Mouse (Mus musculus) neural tube, embryonic 11.5 days (tissue): ENCODE data around the gene Clcc1. TPM values are rescaled to one million over a fixed set of nuclear protein-coding genes. Genes with fewer than 3 reads are reported as not detected.

Experiments
- ATAC-seq: fragments of 200-750 bp; cut with Nextera tagmentation; 2 replicates; pipeline ENCODE4 v1.8.0; 2017; ENCODE audit warnings: moderate number of reproducible peaks, mild to moderate bottlenecking, moderate TSS enrichment, moderate library complexity; ENCODE audit not compliant: insufficient read depth, low FRiP score, low TSS enrichment
- DNase-seq: peaks from one replicate; pipeline ENCODE4 v3.0.0-alpha.2; 2015; ENCODE audit warnings: low spot score
- H3K27ac ChIP-seq: fragments of 300-500 bp; sonication (generic); 2 replicates; pipeline ENCODE4 v1.5.1; 2014; ENCODE audit warnings: low read depth, mild to moderate bottlenecking, low read length
- H3K27me3 ChIP-seq: fragments of 300-500 bp; sonication (generic); 2 replicates; pipeline ENCODE4 v1.6.1; 2014; ENCODE audit warnings: mild to moderate bottlenecking, low read length, mixed read lengths; ENCODE audit not compliant: control insufficient read depth, insufficient read depth
- H3K36me3 ChIP-seq: fragments of 300-500 bp; sonication (generic); 2 replicates; pipeline ENCODE4 v1.6.1; 2014; ENCODE audit warnings: mild to moderate bottlenecking, low read length, moderate library complexity, mixed read lengths; ENCODE audit not compliant: control insufficient read depth, insufficient read depth
- H3K4me1 ChIP-seq: fragments of 300-500 bp; sonication (generic); 2 replicates; pipeline ENCODE4 v1.6.1; 2014; ENCODE audit warnings: low read length, mixed read lengths; ENCODE audit not compliant: control insufficient read depth, insufficient read depth
- H3K4me2 ChIP-seq: fragments of 300-500 bp; sonication (generic); 2 replicates; pipeline ENCODE4 v1.6.1; 2014; ENCODE audit warnings: low read depth, mild to moderate bottlenecking, moderate library complexity
- H3K4me3 ChIP-seq: fragments of 300-500 bp; sonication (generic); 2 replicates; pipeline ENCODE4 v1.5.1; 2014; ENCODE audit warnings: low read depth, low read length
- H3K9ac ChIP-seq: fragments of 300-500 bp; sonication (generic); 2 replicates; pipeline ENCODE4 v1.6.1; 2014; ENCODE audit warnings: mild to moderate bottlenecking, low read length
- H3K9me3 ChIP-seq: fragments of 300-500 bp; sonication (generic); 2 replicates; pipeline ENCODE4 v1.6.1; 2016; ENCODE audit warnings: low read length; ENCODE audit not compliant: control insufficient read depth
- WGBS: fragments of 180-500 bp; shearing (Covaris S2); extraction: QIAGEN DNeasy Blood & Tissue Kit; methylation state at CpG from one replicate; pipeline ENCODE4 v1.1.7; 2014; 5-methylcytosine and 5-hydroxymethylcytosine counted together
- polyA plus RNA-seq: library from polyadenylated mRNA; unstranded; fragments of >200 nt; fragmentation: Nextera tagmentation; extraction: Ambion mirVana; gene quantifications from 2 replicates; pipeline ENCODE4 v1.2.1, GENCODE M21; 2014

Clcc1 gene
- polyA plus RNA-seq, 1 experiment from 2014 or later = 49.2 TPM

DNA sequence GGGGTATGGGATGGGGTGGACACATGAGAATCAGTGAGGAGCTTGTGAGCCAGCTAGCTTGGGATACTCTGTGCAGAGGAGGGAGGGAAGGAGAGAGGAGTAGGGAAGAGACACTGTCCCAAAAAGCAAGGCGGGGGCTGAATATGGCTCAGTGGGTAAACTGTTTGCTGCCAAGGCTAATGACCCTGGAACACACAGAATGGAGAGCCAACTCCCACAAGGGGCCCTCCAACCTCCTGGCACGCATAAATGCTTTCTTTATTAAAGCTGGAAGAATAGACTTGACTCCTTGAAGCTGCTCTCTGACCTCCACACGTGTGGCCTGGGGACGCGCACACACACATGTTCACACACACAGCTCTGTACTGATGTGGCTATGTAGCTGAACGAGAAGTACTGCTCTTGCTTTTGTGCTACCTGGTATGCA lies 35.3 kb downstream of the Clcc1 start:
- DNase-seq (no peak), ATAC-seq (no peak)
- H3K27me3 ChIP-seq = no peaks in the 10 kb centered on the region
- H3K4me1 ChIP-seq = no peaks in the 10 kb centered on the region
- H3K9ac ChIP-seq = no peak overlapping the region
- WGBS = 84% methylated on average over 6 of the region's 6 CpGs
- H3K9me3 ChIP-seq = no peaks in the 10 kb centered on the region
- H3K27ac ChIP-seq = no peak overlapping the region
- H3K36me3 ChIP-seq = peaks cover 10% of the 10 kb centered on the region
- no peak overlapping the region for H3K4me3 ChIP-seq
- H3K4me2 ChIP-seq = no peak overlapping the region

DNA sequence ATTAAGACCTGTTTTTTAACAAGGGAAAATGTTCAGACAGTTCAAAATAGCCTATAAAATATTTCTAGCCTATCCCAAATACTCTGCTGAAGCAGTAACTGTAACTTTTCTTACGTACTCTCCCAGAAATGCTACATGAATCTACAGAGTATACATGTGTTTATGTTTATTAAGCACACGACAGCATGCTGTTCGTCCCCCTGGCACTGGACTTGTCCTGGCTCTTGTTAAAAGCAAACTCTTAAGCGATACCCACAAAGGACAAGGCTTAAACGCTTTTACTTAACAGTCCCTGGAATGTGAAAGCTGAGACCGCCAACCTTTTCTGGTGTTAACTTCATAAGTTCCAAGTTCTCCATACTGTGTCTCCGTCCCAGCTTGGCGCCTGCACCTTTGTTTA lies 35.7 kb downstream of the Clcc1 start:
- H3K9me3 ChIP-seq = no peaks in the 10 kb centered on the region
- DNase-seq (no peak), ATAC-seq (no peak)
- H3K27me3 ChIP-seq = no peaks in the 10 kb centered on the region
- H3K4me2 ChIP-seq = no peak overlapping the region
- no peaks in the 10 kb centered on the region for H3K4me1 ChIP-seq
- 93% methylated on average over 8 of the region's 8 CpGs for WGBS
- no peak overlapping the region for H3K27ac ChIP-seq
- H3K4me3 ChIP-seq = no peak overlapping the region
- H3K36me3 ChIP-seq = peaks cover 10% of the 10 kb centered on the region
- H3K9ac ChIP-seq = no peak overlapping the region

DNA sequence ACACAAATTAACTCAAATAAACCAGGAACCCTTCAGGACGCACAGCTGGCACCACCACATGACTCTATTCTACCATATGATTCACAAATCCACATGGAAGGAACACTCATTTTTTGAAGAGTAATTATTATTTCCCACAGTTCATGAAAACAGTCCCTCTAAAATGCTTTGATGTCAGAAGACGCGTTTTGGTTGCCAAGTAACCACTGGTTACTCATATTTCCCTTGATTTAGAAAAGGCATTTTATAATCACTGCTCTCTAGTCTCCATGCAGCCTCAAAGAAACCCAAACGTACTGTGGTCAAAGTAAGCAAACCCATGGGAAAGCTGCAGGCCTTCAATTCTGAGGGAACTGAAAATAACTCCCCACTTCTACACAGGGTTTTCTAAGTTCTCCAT lies 36.3 kb downstream of the Clcc1 start:
- H3K9ac ChIP-seq = no peak overlapping the region
- WGBS = 91% methylated on average over 4 of the region's 4 CpGs
- no peak overlapping the region for H3K27ac ChIP-seq
- H3K4me2 ChIP-seq = no peak overlapping the region
- ATAC-seq (no peak), DNase-seq (no peak)
- H3K4me1 ChIP-seq = no peaks in the 10 kb centered on the region
- no peaks in the 10 kb centered on the region for H3K27me3 ChIP-seq
- H3K9me3 ChIP-seq = no peaks in the 10 kb centered on the region
- peaks cover 10% of the 10 kb centered on the region for H3K36me3 ChIP-seq
- no peak overlapping the region for H3K4me3 ChIP-seq

DNA sequence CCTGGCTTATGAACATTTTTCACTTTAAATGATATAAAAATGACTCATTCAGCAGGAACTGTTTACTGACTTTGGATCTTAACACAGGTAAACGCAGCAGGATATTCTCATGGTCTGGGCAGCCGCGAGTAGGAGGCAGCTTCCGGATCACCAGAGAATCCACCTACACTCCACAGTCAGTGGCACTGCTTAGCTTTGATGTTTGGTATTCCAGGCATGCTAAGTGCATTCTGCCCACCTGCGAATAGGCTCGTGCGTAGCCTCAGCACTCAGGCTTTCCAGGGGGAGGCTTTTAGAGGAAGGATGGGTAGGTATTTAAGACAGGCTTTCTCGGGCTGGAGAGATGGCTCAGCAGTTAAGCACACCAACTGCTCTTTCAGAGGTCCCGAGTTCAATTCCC lies 40.6 kb downstream of the Clcc1 start:
- H3K9me3 ChIP-seq = no peaks in the 10 kb centered on the region
- H3K27me3 ChIP-seq = no peaks in the 10 kb centered on the region
- no peak overlapping the region for H3K4me3 ChIP-seq
- no peaks in the 10 kb centered on the region for H3K4me1 ChIP-seq
- ATAC-seq (no peak), DNase-seq (no peak)
- no peak overlapping the region for H3K9ac ChIP-seq
- 91% methylated on average over 9 of the region's 9 CpGs for WGBS
- H3K4me2 ChIP-seq = no peak overlapping the region
- no peak overlapping the region for H3K27ac ChIP-seq
- H3K36me3 ChIP-seq = peaks cover 11% of the 10 kb centered on the region

DNA sequence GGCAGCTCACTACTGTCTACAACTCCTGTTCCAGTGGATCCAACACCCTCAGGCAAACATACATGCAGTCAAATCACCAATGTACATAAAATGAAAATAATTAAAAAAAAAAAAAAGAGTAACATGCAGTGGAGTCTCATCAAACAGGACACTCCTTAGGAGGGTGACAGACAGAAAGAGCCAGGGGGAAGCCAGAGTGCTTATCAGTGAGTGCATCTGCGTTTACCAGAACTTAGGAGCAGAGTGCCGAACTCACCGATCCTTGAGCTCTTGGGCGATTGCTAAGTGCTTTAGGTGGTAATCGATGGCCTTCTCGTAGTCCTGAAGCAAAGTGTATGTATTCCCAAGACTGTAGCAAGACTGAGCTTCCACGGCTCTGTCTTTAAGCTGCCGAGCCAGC lies 44.9 kb downstream of the Clcc1 start:
- no peaks in the 10 kb centered on the region for H3K4me1 ChIP-seq
- H3K9me3 ChIP-seq = no peaks in the 10 kb centered on the region
- H3K4me2 ChIP-seq = no peak overlapping the region
- H3K27me3 ChIP-seq = no peaks in the 10 kb centered on the region
- DNase-seq (no peak), ATAC-seq (no peak)
- WGBS = 95% methylated on average over 8 of the region's 8 CpGs
- no peak overlapping the region for H3K9ac ChIP-seq
- peaks cover 8% of the 10 kb centered on the region for H3K36me3 ChIP-seq
- H3K27ac ChIP-seq = no peak overlapping the region
- H3K4me3 ChIP-seq = no peak overlapping the region

DNA sequence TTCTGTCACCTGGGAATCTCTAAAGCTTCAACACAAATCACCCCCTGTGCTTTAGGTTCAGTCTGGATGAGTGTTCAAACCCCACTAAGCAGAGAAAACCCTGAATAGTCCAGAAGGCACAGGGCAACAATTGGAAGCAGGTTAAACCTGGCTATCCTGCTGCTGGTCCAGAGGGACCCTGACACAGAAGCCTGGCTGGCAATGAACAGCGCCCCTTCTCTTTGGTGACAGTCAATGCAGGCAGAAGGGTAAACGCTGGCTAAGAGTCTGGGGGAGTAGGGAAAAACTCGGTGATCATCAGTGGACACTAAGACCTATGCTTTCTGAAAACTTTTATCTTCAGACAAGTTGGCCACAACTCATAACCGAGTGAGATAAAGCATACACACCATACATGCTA lies 46.1 kb downstream of the Clcc1 start:
- no peak overlapping the region for H3K9ac ChIP-seq

DNA sequence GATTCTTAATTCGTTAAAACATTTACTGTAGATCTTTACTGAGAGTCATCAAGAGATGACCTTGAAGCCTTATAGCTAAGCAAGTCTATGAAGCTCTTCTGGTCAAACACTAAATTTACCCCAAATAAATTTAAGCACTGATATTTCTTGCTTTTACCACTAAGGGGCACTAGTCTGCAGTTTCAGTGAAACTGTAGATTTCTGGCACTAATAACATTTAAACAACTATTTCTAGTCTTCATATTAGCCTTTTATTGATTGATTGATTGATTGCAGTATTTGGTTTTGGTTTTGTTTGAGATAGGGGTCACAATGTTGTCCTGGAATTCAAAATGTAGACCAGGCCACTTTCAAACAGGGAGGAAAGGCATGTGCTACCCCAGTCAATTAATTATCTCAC lies 47.5 kb downstream of the Clcc1 start:
- Histone ChIP-seq H3K27me3 (no peaks in the 10 kb centered on the region), H3K9ac (no peak overlapping the region), H3K36me3 (peaks cover 3% of the 10 kb centered on the region; the same call in 1 of the 2 replicates), H3K9me3 (no peaks in the 10 kb centered on the region), H3K27ac (no peak overlapping the region), H3K4me1 (no peaks in the 10 kb centered on the region), H3K4me2 (no peak overlapping the region), H3K4me3 (no peak overlapping the region)
- DNase-seq = no peak
- no peak for ATAC-seq
- 82% methylated on average over 1 of the region's 1 CpGs for WGBS

More for the DNA sequence above, 46.1 kb downstream of the Clcc1 start:
- 92% methylated on average over 4 of the region's 4 CpGs for WGBS
- Histone ChIP-seq H3K4me3 (no peak overlapping the region), H3K4me1 (no peaks in the 10 kb centered on the region), H3K27ac (no peak overlapping the region), H3K4me2 (no peak overlapping the region), H3K36me3 (peaks cover 8% of the 10 kb centered on the region), H3K27me3 (no peaks in the 10 kb centered on the region), H3K9me3 (no peaks in the 10 kb centered on the region)
- ATAC-seq (no peak), DNase-seq (no peak)

DNA sequence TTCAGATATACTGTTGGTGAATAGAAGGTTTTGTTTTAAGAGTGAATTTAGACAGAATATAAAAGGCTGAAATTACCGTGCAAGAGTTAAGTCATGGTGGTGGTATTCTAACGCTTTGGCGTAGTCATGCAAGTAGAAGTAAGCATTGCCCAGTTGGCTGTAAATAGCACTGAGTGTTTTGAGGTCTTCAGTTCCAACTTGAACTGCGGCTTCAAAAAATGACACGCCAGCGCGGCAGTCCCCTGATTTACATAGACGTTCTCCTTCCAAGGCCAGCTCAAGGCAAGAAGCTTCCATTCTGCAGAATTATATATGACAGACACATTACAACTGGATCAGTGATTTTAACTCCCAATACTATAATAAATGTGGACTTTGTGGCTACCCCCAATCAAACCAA lies 49.1 kb downstream of the Clcc1 start:
- Histone ChIP-seq H3K4me2 (no peak overlapping the region), H3K4me1 (no peaks in the 10 kb centered on the region), H3K27me3 (no peaks in the 10 kb centered on the region), H3K27ac (no peak overlapping the region), H3K36me3 (peaks cover 5% of the 10 kb centered on the region; the same call in 1 of the 2 replicates), H3K9ac (no peak overlapping the region), H3K9me3 (no peaks in the 10 kb centered on the region), H3K4me3 (no peak overlapping the region)
- WGBS = 95% methylated on average over 8 of the region's 8 CpGs
- ATAC-seq (no peak), DNase-seq (no peak)

DNA sequence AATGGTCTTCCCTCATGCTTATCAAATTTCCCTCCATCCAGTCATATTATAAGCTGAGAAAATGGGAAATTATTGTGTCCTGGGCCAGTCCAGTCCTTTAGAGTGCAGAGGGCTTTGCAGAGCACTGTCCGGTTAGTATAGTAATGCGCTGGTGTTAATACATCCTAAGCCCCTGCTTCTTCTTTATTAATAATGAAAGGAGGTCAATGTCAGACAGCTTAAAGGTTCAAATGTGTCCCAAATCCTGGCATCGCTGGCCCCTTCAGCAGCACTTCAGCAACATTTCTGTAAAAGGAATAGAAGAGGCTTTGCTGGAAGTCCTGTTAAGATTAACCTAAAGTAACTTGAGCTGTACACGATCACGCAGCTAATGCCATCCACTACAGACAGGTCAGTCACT lies 57.6 kb downstream of the Clcc1 start:
- no peak overlapping the region for H3K9ac ChIP-seq
- peaks cover 7% of the 10 kb centered on the region for H3K4me1 ChIP-seq
- no peak overlapping the region for H3K4me3 ChIP-seq
- WGBS = 92% methylated on average over 5 of the region's 5 CpGs
- H3K27me3 ChIP-seq = no peaks in the 10 kb centered on the region
- ATAC-seq (no peak), DNase-seq (no peak)
- 0 out of 2 replicates have a peak, but pooled peaks cover 2% of the 10 kb centered on the region for H3K36me3 ChIP-seq
- no peak overlapping the region for H3K27ac ChIP-seq
- no peaks in the 10 kb centered on the region for H3K9me3 ChIP-seq
- no peak overlapping the region for H3K4me2 ChIP-seq
